Mouse (Mus musculus) limb, embryonic 13.5 days (tissue): ENCODE results near the gene Prtn3. TPM values are rescaled to one million over a fixed set of nuclear protein-coding genes. Genes with fewer than 3 reads are reported as not detected.

Experiments
- microRNA-seq: library from miRNA; unstranded; fragments of <30 nt; microRNA quantifications from one replicate; pipeline ENCODE4, GENCODE M21; 2016
- polyA plus RNA-seq: library from polyadenylated mRNA; unstranded; fragments of >200 nt; fragmentation: Nextera tagmentation; extraction: Ambion mirVana; gene quantifications from 2 replicates; pipeline ENCODE4 v1.2.1, GENCODE M21; 2015

The Prtn3 gene
- polyA plus RNA-seq, 1 experiment from 2014 or later, result 11.1 TPM

Small RNAs within 50 kb of the gene (microRNA-seq; reads per million reads assigned to microRNA genes)
- gene Mir6910, result 0.52 reads per million

Other genes with a start within 250 kb of the Prtn3 start
- gene Shc2, start 236.6 kb upstream of the Prtn3 start, polyA plus RNA-seq, result 11.3 and 11.9 TPM in 2 replicates
- gene Odf3l2, start 228.7 kb upstream of the Prtn3 start, polyA plus RNA-seq, result not detected in 2 replicates
- gene Madcam1, start 209.9 kb upstream of the Prtn3 start, polyA plus RNA-seq, result 7.0 and 8.2 TPM in 2 replicates
- 62.0 and 65.9 TPM in 2 replicates for gene Tpgs1, start 205.1 kb upstream of the Prtn3 start, polyA plus RNA-seq
- 116 and 123 TPM in 2 replicates for gene Cdc34, start 192.3 kb upstream of the Prtn3 start, polyA plus RNA-seq
- gene Gzmm, start 185.5 kb upstream of the Prtn3 start, polyA plus RNA-seq, result 0.83 and 0.92 TPM in 2 replicates
- 761 and 775 TPM in 2 replicates for gene Bsg, start 170.0 kb upstream of the Prtn3 start, polyA plus RNA-seq
- not detected in 2 replicates for gene Hcn2, start 157.8 kb upstream of the Prtn3 start, polyA plus RNA-seq
- gene Polrmt, start 127.9 kb upstream of the Prtn3 start, polyA plus RNA-seq, result 49.4 and 54.9 TPM in 2 replicates
- gene Fgf22, start 119.4 kb upstream of the Prtn3 start, polyA plus RNA-seq, result 0.34 and 0.47 TPM in 2 replicates
- 93.0 and 95.4 TPM in 2 replicates for gene Rnf126, start 107.5 kb upstream of the Prtn3 start, polyA plus RNA-seq
- 7.0 and 7.8 TPM in 2 replicates for gene Fstl3, start 97.2 kb upstream of the Prtn3 start, polyA plus RNA-seq
- 0.11 TPM in 1 of 2 replicates, not detected in the other for gene Prss57, start 83.5 kb upstream of the Prtn3 start, polyA plus RNA-seq
- gene Palm, start 80.9 kb upstream of the Prtn3 start, polyA plus RNA-seq, result 101 TPM in 2 replicates
- gene Misp, start 53.5 kb upstream of the Prtn3 start, polyA plus RNA-seq, result 0.90 and 1.4 TPM in 2 replicates
- gene Ptbp1, start 20.0 kb upstream of the Prtn3 start, polyA plus RNA-seq, result 347 and 366 TPM in 2 replicates
- gene Plppr3, start 158 bp downstream of the Prtn3 start, polyA plus RNA-seq, result 138 and 142 TPM in 2 replicates
- gene Elane, start 11.8 kb downstream of the Prtn3 start, polyA plus RNA-seq, result 0.29 and 0.86 TPM in 2 replicates
- gene Cfd, start 16.4 kb downstream of the Prtn3 start, polyA plus RNA-seq, result not detected in 2 replicates
- 44.9 and 46.8 TPM in 2 replicates for gene Med16, start 34.4 kb downstream of the Prtn3 start, polyA plus RNA-seq
- 20.3 TPM in 1 of 2 replicates, not detected in the other for gene Gm26602, start 36.4 kb downstream of the Prtn3 start, polyA plus RNA-seq
- gene Kiss1r, start 42.5 kb downstream of the Prtn3 start, polyA plus RNA-seq, result 0.94 and 1.0 TPM in 2 replicates
- gene R3hdm4, start 46.7 kb downstream of the Prtn3 start, polyA plus RNA-seq, result 186 and 188 TPM in 2 replicates
- gene Arid3a, start 52.6 kb downstream of the Prtn3 start, polyA plus RNA-seq, result 5.5 and 6.2 TPM in 2 replicates
- gene Wdr18, start 85.7 kb downstream of the Prtn3 start, polyA plus RNA-seq, result 105 and 106 TPM in 2 replicates
- 0.41 and 0.73 TPM in 2 replicates for gene Grin3b, start 96.2 kb downstream of the Prtn3 start, polyA plus RNA-seq
- gene Tmem259, start 109.9 kb downstream of the Prtn3 start, polyA plus RNA-seq, result 16.0 and 19.5 TPM in 2 replicates
- gene Cnn2, start 114.1 kb downstream of the Prtn3 start, polyA plus RNA-seq, result 287 and 299 TPM in 2 replicates
- 1.8 and 1.9 TPM in 2 replicates for gene Abca7, start 122.0 kb downstream of the Prtn3 start, polyA plus RNA-seq
- gene Arhgap45, start 142.2 kb downstream of the Prtn3 start, polyA plus RNA-seq, result 7.3 and 7.6 TPM in 2 replicates
- gene Polr2e, start 165.3 kb downstream of the Prtn3 start, polyA plus RNA-seq, result 244 and 254 TPM in 2 replicates
- gene Gpx4, start 172.7 kb downstream of the Prtn3 start, polyA plus RNA-seq, result 462 and 477 TPM in 2 replicates
- gene Sbno2, start 231.1 kb downstream of the Prtn3 start, polyA plus RNA-seq, result 13.5 and 15.2 TPM in 2 replicates
- gene Stk11, start 241.3 kb downstream of the Prtn3 start, polyA plus RNA-seq, result 17.1 and 17.4 TPM in 2 replicates